Comparison of ENCODE assay signal across 11 mouse cellular contexts in genomic region chr2:128091431-128092369, GRCm38 (mm10). TPM values are rescaled to one million over a fixed set of nuclear protein-coding genes. Genes with fewer than 3 reads are reported as not detected.
A peak's percentile ranks its signal among the peaks of the same experiment; 100 is the strongest.
DNase-seq lines count a peak whose midpoint lies in the region; ATAC-seq lines count a peak whose summit lies in the region.
"Had no signal": no experiment of that assay in that cellular context is flagged by ENCODE, and none has a peak within 500 bp of the region (broad histone marks: within the 10 kb centered on the region; RNA-seq: fewer than 3 reads in every experiment).

No protein-coding gene starts in this region.

- DNase-seq in embryo, embryonic 9.5 days (ENCODE audit: extremely low spot score): peak; percentile 69
- peak; percentile 22 for DNase-seq in kidney, postnatal 10 days
- peak; percentile 41 for DNase-seq in thymus, postnatal 4 days
- no peak for DNase-seq in gastrocnemius, postnatal 4 days (ENCODE audit: low spot score in 2 of 2)
- DNase-seq: gastrocnemius, postnatal 10 days; right cerebral cortex, postnatal 14 days had no signal

- H3K36me3 ChIP-seq in neural tube, embryonic 13.5 days: no peaks in the 10 kb centered on the region
- no peaks in the 10 kb centered on the region for H3K36me3 ChIP-seq in neural tube, embryonic 15.5 days
- no peaks in the 10 kb centered on the region for H3K36me3 ChIP-seq in heart, embryonic 11.5 days (ENCODE audit: control insufficient read depth, insufficient read depth, low read length)
- H3K36me3 ChIP-seq: hindbrain, embryonic 15.5 days had no signal

- no peak overlapping the region for H3K4me2 ChIP-seq in neural tube, embryonic 13.5 days
- no peak overlapping the region for H3K4me2 ChIP-seq in neural tube, embryonic 15.5 days
- no peak overlapping the region for H3K4me2 ChIP-seq in heart, embryonic 11.5 days
- H3K4me2 ChIP-seq: hindbrain, embryonic 15.5 days had no signal

- ATAC-seq in neural tube, embryonic 13.5 days (ENCODE audit: low read depth): 0 out of 2 replicates have a peak, but pooled peaks have one; percentile 50
- ATAC-seq in neural tube, embryonic 15.5 days (ENCODE audit: low FRiP score): no peak
- ATAC-seq in heart, embryonic 11.5 days (replicated peaks; ENCODE audit: insufficient number of reproducible peaks, low FRiP score, low TSS enrichment): no peak

- no peak overlapping the region for H3K27ac ChIP-seq in neural tube, embryonic 13.5 days (replicated peaks)
- no peak overlapping the region for H3K27ac ChIP-seq in neural tube, embryonic 15.5 days (replicated peaks)
- no peak overlapping the region for H3K27ac ChIP-seq in heart, embryonic 11.5 days (ENCODE audit: low read depth, low read length)
- H3K27ac ChIP-seq: hindbrain, embryonic 15.5 days had no signal

- H3K4me1 ChIP-seq in neural tube, embryonic 13.5 days (replicated peaks): peaks cover 12% of the 10 kb centered on the region; the same call in 1 of the 2 replicates
- peaks cover under 1% of the 10 kb centered on the region; the same call in 1 of the 2 replicates for H3K4me1 ChIP-seq in neural tube, embryonic 15.5 days
- H3K4me1 ChIP-seq in heart, embryonic 11.5 days (ENCODE audit: control insufficient read depth, insufficient read depth, low read length): peaks cover 4% of the 10 kb centered on the region; the same call in 1 of the 2 replicates

- no peak overlapping the region for H3K9ac ChIP-seq in neural tube, embryonic 13.5 days
- no peak overlapping the region for H3K9ac ChIP-seq in neural tube, embryonic 15.5 days (replicated peaks)
- no peak overlapping the region for H3K9ac ChIP-seq in heart, embryonic 11.5 days (ENCODE audit: low read depth, low read length)
- H3K9ac ChIP-seq: hindbrain, embryonic 15.5 days had no signal

- H3K27me3 ChIP-seq in neural tube, embryonic 13.5 days: no peaks in the 10 kb centered on the region
- no peaks in the 10 kb centered on the region for H3K27me3 ChIP-seq in neural tube, embryonic 15.5 days (replicated peaks)
- 0 out of 2 replicates have a peak, but pooled peaks cover 2% of the 10 kb centered on the region for H3K27me3 ChIP-seq in heart, embryonic 11.5 days (ENCODE audit: control insufficient read depth, insufficient read depth, low read length)
- H3K27me3 ChIP-seq: hindbrain, embryonic 15.5 days had no signal

- H3K4me3 ChIP-seq in neural tube, embryonic 13.5 days: no peak overlapping the region
- no peak overlapping the region for H3K4me3 ChIP-seq in neural tube, embryonic 15.5 days (replicated peaks)
- no peak overlapping the region for H3K4me3 ChIP-seq in heart, embryonic 11.5 days (ENCODE audit: low read depth, low read length)
- H3K4me3 ChIP-seq: hindbrain, embryonic 15.5 days; megakaryocyte, embryonic 14.5 days had no signal

- H3K9me3 ChIP-seq in neural tube, embryonic 13.5 days: 0 out of 2 replicates have a peak, but pooled peaks cover 2% of the 10 kb centered on the region
- no peaks in the 10 kb centered on the region for H3K9me3 ChIP-seq in neural tube, embryonic 15.5 days (replicated peaks)
- H3K9me3 ChIP-seq in heart, embryonic 11.5 days (replicated peaks; ENCODE audit: control insufficient read depth, low read length): no peaks in the 10 kb centered on the region
- H3K9me3 ChIP-seq: hindbrain, embryonic 15.5 days; megakaryocyte, embryonic 14.5 days had no signal

- 42% methylated on average over 11 of the region's 11 CpGs for WGBS in neural tube, embryonic 13.5 days
- 45% methylated on average over 11 of the region's 11 CpGs for WGBS in neural tube, embryonic 15.5 days
- WGBS in heart, embryonic 11.5 days (ENCODE audit: insufficient replicate concordance): 73% methylated on average over 11 of the region's 11 CpGs

RNA-seq across cellular contexts. Expression of gene Bcl2l11, which starts 34.1 kb away (rescaled TPM):
- 14.6 and 14.8 TPM in 2 replicates for polyA plus RNA-seq in neural tube, embryonic 13.5 days (2015; fragmentation: Nextera tagmentation; extraction: Ambion mirVana)
- 10.1 and 11.8 TPM in 2 replicates for polyA plus RNA-seq in neural tube, embryonic 15.5 days (2015; fragmentation: Nextera tagmentation; extraction: Ambion mirVana)
- total RNA-seq in gastrocnemius, postnatal 4 days (2021): 10 to 100 TPM; 18.0 to 23.7 TPM
- 11.3 and 15.2 TPM in 2 replicates for polyA plus RNA-seq in heart, embryonic 11.5 days (2014; fragmentation: Nextera tagmentation; extraction: Ambion mirVana)

Comparison
In these comparisons a context has a peak if more than half of its experiments do, and no peak if none do; other contexts are left out.
1. DNase-seq: peak in embryo, embryonic 9.5 days (single experiment), kidney, postnatal 10 days (single experiment) and thymus, postnatal 4 days (single experiment); none in gastrocnemius, postnatal 4 days (0 of 2).